Mouse (Mus musculus): ENCODE data around the gene Cdh3. TPM values are rescaled to one million over a fixed set of nuclear protein-coding genes. Genes with fewer than 3 reads are reported as not detected.
A peak's percentile ranks its signal among the peaks of the same experiment; 100 is the strongest.

The Cdh3 gene
- total RNA-seq, 2 experiments from 2014 or later, result not detected

- ATAC-seq (replicated peaks; ENCODE audit: poor library complexity, severe bottlenecking), result no peak
Observed at GRCm38 (mm10) chr8:106526725-106527124, 16.0 kb downstream of the Cdh3 start.

GRCm38 (mm10) chr8:106527241-106528036 is 16.7 kb downstream of the Cdh3 start:
- peak; percentile 27; the same call in 1 of the 2 replicates for ATAC-seq (replicated peaks; ENCODE audit: poor library complexity, severe bottlenecking)

- ATAC-seq (replicated peaks; ENCODE audit: poor library complexity, severe bottlenecking), result no peak
Observed at GRCm38 (mm10) chr8:106528596-106529249, 18.0 kb downstream of the Cdh3 start.

GRCm38 (mm10) chr8:106529885-106530482 is 19.3 kb downstream of the Cdh3 start:
- ATAC-seq (replicated peaks; ENCODE audit: poor library complexity, severe bottlenecking), result no peak

- ATAC-seq (replicated peaks; ENCODE audit: poor library complexity, severe bottlenecking), result no peak
Observed at GRCm38 (mm10) chr8:106530566-106530965, 19.9 kb downstream of the Cdh3 start.

GRCm38 (mm10) chr8:106533709-106534108 is 23.0 kb downstream of the Cdh3 start:
- peak; percentile 50; the same call in 1 of the 2 replicates for ATAC-seq (replicated peaks; ENCODE audit: poor library complexity, severe bottlenecking)

- peak; percentile 65 for ATAC-seq (replicated peaks; ENCODE audit: poor library complexity, severe bottlenecking)
Observed at GRCm38 (mm10) chr8:106534449-106534848, 23.8 kb downstream of the Cdh3 start.

GRCm38 (mm10) chr8:106535448-106535847 is 24.8 kb downstream of the Cdh3 start:
- peak; percentile 61 for ATAC-seq (replicated peaks; ENCODE audit: poor library complexity, severe bottlenecking)

- no peak for ATAC-seq (replicated peaks; ENCODE audit: poor library complexity, severe bottlenecking)
Observed at GRCm38 (mm10) chr8:106539193-106539592, 28.5 kb downstream of the Cdh3 start.

- no peak for ATAC-seq (replicated peaks; ENCODE audit: poor library complexity, severe bottlenecking)
Observed at GRCm38 (mm10) chr8:106541002-106541401, 30.3 kb downstream of the Cdh3 start.

GRCm38 (mm10) chr8:106543043-106543442 is 32.4 kb downstream of the Cdh3 start:
- ATAC-seq (replicated peaks; ENCODE audit: poor library complexity, severe bottlenecking), result no peak

- 0 out of 2 replicates have a peak, but pooled peaks have one; percentile 21 for ATAC-seq (replicated peaks; ENCODE audit: poor library complexity, severe bottlenecking)
Observed at GRCm38 (mm10) chr8:106545149-106545548, 34.5 kb downstream of the Cdh3 start.

GRCm38 (mm10) chr8:106546746-106547145 is 36.1 kb downstream of the Cdh3 start:
- peak; percentile 64 for ATAC-seq (replicated peaks; ENCODE audit: poor library complexity, severe bottlenecking)

GRCm38 (mm10) chr8:106548366-106548936 is 37.8 kb downstream of the Cdh3 start:
- ATAC-seq (replicated peaks; ENCODE audit: poor library complexity, severe bottlenecking), result peak; percentile 40

- ATAC-seq (replicated peaks; ENCODE audit: poor library complexity, severe bottlenecking), result no peak
Observed at GRCm38 (mm10) chr8:106550906-106551305, 40.2 kb downstream of the Cdh3 start.

- no peak for ATAC-seq (replicated peaks; ENCODE audit: poor library complexity, severe bottlenecking)
Observed at GRCm38 (mm10) chr8:106554011-106554410, 43.3 kb downstream of the Cdh3 start.

GRCm38 (mm10) chr8:106556068-106556645 is 45.5 kb downstream of the Cdh3 start:
- peak; percentile 81 for ATAC-seq (replicated peaks; ENCODE audit: poor library complexity, severe bottlenecking)

- ATAC-seq (replicated peaks; ENCODE audit: poor library complexity, severe bottlenecking), result peak; percentile 60
Observed at GRCm38 (mm10) chr8:106559844-106560243, 49.2 kb downstream of the Cdh3 start.

- ATAC-seq (replicated peaks; ENCODE audit: poor library complexity, severe bottlenecking), result peak; percentile 75
Observed at GRCm38 (mm10) chr8:106561097-106561865, 50.6 kb downstream of the Cdh3 start.
